Mouse (Mus musculus) heart, adult 8-10 months (tissue): ENCODE data around the gene Igsf9. TPM values are rescaled to one million over a fixed set of nuclear protein-coding genes. Genes with fewer than 3 reads are reported as not detected.

Experiments
- DNase-seq: peaks from one replicate; pipeline ENCODE4 v3.0.0; 2022; ENCODE audit warnings: low spot score
- total RNA-seq, 4 experiments: library from RNA; stranded (reverse); gene quantifications; 2 replicates each; pipeline ENCODE4 v1.2.4; 2022

The Igsf9 gene
- total RNA-seq, 4 experiments from 2014 or later, result 0.12 to 0.87 (median 0.78) TPM

GRCm38 (mm10) chr1:172515396-172515795 lies 33.8 kb downstream of the Igsf9 start:
- no peak for DNase-seq

DNA sequence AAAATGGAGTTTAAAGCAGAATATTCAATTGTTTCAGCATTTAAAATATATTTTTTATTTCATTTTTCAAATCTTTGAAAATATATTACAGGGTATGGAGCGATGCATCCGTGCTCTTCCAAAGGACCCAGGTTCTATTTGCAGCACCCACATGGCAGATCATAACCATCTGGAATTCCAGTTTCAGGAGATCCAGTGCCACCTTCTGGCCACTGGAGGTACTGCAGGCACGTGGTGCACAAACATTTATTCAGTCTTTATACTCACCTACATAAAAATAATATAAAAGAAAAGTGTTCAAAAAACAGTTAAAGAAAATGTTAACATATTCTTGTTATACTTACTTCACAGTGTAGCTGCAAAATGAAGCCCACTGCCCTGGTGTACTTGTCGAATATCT lies 36.4 kb downstream of the Igsf9 start:
- no peak for DNase-seq

GRCm38 (mm10) chr1:172519644-172520043 lies 38.1 kb downstream of the Igsf9 start:
- DNase-seq, result no peak

- DNase-seq, result peak; percentile 89
These were observed 39.2 kb downstream of the Igsf9 start, which contains the start of gene Cfap45 for GRCm38 (mm10) chr1:172520576-172521440. Gene Cfap45 (plus strand): TSS chr1:172520801.

DNA sequence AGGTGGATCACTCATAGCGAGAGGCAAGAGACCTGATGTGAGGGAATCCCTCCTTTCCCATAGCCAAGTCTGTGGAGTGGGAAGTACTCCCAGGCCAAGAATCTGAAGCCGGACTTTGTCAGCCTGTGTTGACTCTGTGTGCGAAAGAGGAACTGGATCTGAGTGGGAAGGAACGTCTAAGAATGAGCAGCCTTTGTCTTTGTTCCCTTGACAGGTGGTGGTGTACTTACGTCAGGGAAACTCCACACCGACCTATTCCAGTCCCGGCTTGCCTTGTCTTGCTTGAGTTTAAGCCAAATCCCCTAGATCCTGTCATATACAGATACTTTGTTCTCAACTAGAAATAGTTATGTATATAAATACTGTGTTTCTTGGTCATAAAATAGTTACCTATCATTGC lies 40.9 kb downstream of the Igsf9 start:
- peak; percentile 53 for DNase-seq

GRCm38 (mm10) chr1:172523699-172524101 lies 42.1 kb downstream of the Igsf9 start:
- DNase-seq, result peak; percentile 55

GRCm38 (mm10) chr1:172525027-172525764 lies 43.6 kb downstream of the Igsf9 start:
- peak; percentile 89 for DNase-seq

DNA sequence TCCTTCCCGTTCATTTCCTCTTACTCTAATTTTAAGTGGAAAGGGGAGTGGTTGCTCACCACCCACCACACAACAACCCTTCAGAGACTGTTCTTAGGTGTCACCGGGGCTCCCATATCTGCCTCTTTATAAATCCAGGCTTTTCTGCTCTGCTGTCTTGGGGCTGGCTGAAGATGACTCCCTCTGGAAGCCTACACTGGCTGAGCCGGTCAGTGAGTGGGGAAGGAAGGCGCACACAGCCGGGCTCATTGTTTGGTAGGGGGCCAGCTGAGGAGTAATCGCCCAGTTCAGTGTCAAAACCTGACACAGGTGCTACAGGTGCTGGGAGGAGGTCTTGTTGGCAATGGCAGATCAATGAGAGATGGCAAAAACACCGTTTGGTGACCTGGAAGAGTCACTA lies 44.4 kb downstream of the Igsf9 start:
- DNase-seq, result no peak

DNA sequence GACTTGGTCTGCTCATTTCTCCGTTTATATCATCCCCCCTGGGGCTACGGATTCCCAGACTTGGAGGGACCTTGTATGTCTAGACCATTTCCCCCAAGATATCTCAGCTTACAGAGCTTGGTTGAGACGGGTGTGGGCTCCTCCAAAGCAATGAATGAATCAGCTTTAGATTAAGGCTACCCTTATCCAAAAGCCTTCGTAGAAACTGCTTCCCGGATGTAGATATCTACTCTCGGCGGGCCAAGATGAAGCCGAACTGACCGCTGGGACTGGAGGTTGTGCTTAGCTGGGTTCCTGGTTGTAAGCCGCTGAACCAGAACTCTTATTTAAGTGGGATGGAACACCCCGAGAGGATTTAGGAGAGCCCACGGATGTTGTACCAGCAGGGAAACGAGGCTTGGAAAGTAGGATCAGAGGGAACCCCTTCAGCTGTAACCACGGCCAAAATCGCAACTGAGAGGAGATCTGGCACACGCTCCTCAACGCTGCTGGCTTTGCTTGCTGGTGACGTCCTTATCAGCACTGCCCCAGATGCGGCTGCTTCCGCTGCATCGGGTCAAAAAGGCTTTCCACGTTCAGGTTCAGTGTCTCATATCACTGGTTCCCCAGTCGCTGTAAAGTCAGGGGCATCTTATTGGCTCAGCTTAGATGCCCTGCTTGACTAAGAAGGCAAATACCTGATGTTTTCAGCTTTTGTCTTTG lies 44.9 kb downstream of the Igsf9 start:
- peak; percentile 74 for DNase-seq

DNA sequence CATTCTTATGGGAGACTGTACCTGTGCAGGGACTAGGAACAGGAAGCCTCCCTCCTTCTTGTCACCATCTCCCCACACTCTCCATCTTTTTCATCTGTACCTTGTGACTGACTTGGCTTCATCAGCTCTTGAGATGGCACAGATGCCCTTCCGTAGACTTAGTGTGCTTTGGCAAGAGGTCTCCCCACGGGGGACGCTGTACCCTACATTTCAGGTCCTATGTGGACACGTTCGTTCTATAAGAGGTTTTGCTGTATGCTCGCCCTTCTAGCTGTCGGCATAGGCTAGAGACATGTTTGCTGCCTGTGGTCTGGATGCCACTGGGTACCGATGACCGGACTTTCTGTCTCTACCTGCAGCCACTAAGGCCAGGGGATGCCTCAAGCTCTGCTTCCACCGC lies 45.8 kb downstream of the Igsf9 start:
- DNase-seq, result no peak

GRCm38 (mm10) chr1:172528701-172529100 lies 47.1 kb downstream of the Igsf9 start:
- peak; percentile 95 for DNase-seq

- DNase-seq, result no peak
These were observed 49.1 kb downstream of the Igsf9 start for GRCm38 (mm10) chr1:172530544-172531220.

DNA sequence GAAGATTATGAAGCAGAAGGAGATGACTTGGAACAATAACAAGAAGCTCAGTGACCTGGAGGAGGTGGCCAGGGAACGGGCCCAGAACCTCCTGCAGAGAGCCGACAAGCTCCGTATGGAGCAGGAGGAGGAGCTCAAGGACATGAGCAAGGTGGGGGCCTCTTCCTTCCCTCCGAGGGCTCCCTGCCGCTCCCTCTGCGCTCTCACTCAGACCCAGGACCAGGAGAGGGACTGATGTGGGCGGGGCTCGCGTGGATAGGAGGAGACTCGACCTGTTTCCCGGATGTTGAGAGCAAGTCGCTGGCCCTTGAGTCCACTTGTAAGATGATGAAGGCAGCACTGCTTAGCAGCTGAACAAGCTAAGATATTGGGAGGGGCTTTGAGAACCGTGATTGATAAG lies 51.0 kb downstream of the Igsf9 start:
- no peak for DNase-seq

DNA sequence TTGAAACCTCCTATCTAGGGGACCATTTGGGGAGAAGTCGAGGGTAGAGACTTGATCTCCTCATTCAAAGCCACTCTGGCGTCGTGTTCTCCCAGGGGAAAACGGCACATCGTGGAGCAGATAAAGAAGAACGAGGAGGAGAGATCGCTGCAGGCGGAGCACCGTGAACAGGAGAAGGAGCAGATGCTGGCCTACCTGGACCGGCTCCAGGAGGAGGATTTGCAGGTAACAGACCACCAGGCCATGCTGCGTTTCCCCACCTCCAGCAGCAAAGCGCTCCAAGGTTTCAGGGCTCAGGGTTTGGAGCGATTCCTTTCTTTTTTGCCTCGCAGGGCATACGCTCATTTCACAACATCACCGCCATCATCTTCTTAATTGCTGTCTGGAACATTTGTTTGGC lies 53.5 kb downstream of the Igsf9 start:
- DNase-seq, result no peak

GRCm38 (mm10) chr1:172539827-172540226 lies 58.2 kb downstream of the Igsf9 start:
- DNase-seq, result no peak

DNA sequence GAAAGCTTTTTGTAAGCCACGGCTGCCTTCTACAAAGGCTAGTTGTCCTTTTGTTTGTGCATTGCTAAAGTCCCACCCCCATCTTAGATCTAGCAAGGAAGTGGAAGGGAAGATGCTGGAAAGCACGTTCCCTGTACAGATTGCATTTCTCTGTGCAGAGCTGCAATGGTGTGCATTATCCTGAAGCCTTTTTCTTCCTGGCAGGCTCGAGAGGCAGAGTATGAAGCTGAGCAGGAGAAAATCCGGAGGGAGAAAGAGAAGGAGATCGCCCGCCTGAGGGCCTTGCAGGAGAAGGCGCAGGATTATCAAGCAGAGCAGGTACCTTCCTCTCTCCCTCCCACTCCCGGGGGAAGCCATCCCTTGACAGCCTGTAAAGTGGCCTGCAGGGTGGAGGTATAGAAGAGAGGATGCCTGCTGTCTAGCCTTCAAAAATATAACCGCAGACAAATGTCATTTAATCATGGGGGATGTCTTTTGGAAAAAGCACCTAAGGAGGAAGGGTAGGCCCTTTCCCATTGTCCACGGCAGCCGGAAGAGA lies 58.8 kb downstream of the Igsf9 start:
- DNase-seq, result no peak

GRCm38 (mm10) chr1:172546062-172546461 lies 64.5 kb downstream of the Igsf9 start:
- DNase-seq, result no peak
